ENCODE assay signal across 8 mouse cellular contexts in the genomic region with DNA sequence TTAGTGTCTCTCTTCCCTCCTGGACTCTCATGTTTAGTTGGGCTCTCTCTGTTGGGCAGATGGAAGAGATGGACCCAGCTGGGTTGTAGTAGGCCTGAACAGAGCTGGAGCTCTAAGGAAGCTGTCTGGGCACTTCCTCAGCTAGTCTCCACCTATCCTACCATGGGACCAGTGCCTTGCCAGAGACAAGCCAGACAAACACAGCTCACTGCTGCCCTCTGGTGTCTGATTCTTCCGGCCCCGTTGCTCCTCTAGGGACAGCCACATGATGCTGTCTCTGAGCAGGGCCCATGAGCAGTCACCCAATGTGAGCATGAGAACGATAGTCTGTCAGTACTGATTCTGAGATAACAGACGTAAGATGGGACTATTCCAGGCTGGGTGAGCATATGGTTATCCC. TPM values are rescaled to one million over a fixed set of nuclear protein-coding genes. Genes with fewer than 3 reads are reported as not detected.
A peak's percentile ranks its signal among the peaks of the same experiment; 100 is the strongest.
DNase-seq lines count a peak whose midpoint lies in the region; ATAC-seq and TF ChIP-seq lines count a peak whose summit lies in the region.

No protein-coding gene starts in this region.

- intact Hi-C loops in gastrocnemius, postnatal 14 days (cut with DNase I; ENCODE audit: low total_unique reads), result loop anchor here (2.0 to 5.0 kb wide), 2 partner anchors 45 to 629 kb away; no protein-coding TSS in a partner anchor
- intact Hi-C loops in left cerebral cortex, postnatal 36 days (cut with DNase I), result loop anchor here (2.0 to 5.0 kb wide), 2 partner anchors 60 to 635 kb away; a partner anchor contains a TSS

- H3K27me3 ChIP-seq in midbrain, embryonic 10.5 days (ENCODE audit: low read depth, poor library complexity, severe bottlenecking), result no peaks in the 10 kb centered on the region
- H3K27me3 ChIP-seq in midbrain, embryonic 15.5 days (replicated peaks), result no peaks in the 10 kb centered on the region
- no peaks in the 10 kb centered on the region for H3K27me3 ChIP-seq in intestine, postnatal 0 days (replicated peaks; ENCODE audit: control insufficient read depth, insufficient read depth, low read length)
- H3K27me3 ChIP-seq in midbrain, embryonic 13.5 days, result no peaks in the 10 kb centered on the region

- H3K4me3 ChIP-seq in midbrain, embryonic 10.5 days, result no peak overlapping the region
- no peak overlapping the region for H3K4me3 ChIP-seq in midbrain, embryonic 15.5 days
- no peak overlapping the region for H3K4me3 ChIP-seq in intestine, postnatal 0 days (ENCODE audit: low read depth, low read length)
- H3K4me3 ChIP-seq in midbrain, embryonic 13.5 days (replicated peaks), result no peak overlapping the region

- 16% methylated on average over 4 of the region's 4 CpGs for WGBS in midbrain, embryonic 10.5 days
- 15% methylated on average over 4 of the region's 4 CpGs for WGBS in midbrain, embryonic 15.5 days
- WGBS in intestine, postnatal 0 days, result 14% methylated on average over 4 of the region's 4 CpGs
- 14% methylated on average over 4 of the region's 4 CpGs for WGBS in midbrain, embryonic 13.5 days

- ATAC-seq in midbrain, embryonic 15.5 days (replicated peaks), result no peak
- ATAC-seq in common myeloid progenitor, adult 5-6 weeks (replicated peaks; ENCODE audit: low read depth, poor library complexity, severe bottlenecking), result peak; percentile 91
- ATAC-seq in intestine, postnatal 0 days, result peak; percentile 68
- ATAC-seq in midbrain, embryonic 13.5 days, result peak; percentile 62

- H3K9ac ChIP-seq in midbrain, embryonic 15.5 days, result no peak overlapping the region
- H3K9ac ChIP-seq in intestine, postnatal 0 days (ENCODE audit: low read depth, low read length), result no peak overlapping the region
- no peak overlapping the region for H3K9ac ChIP-seq in midbrain, embryonic 13.5 days (replicated peaks)

- H3K4me2 ChIP-seq in midbrain, embryonic 15.5 days, result no peak overlapping the region
- H3K4me2 ChIP-seq in intestine, postnatal 0 days (replicated peaks; ENCODE audit: low read depth), result no peak overlapping the region
- H3K4me2 ChIP-seq in midbrain, embryonic 13.5 days (replicated peaks), result no peak overlapping the region

- TF ChIP-seq CTCF in intestine, postnatal 0 days (IDR thresholded peaks at IDR 0.05; ENCODE audit: low read depth), result peak; percentile 97

- DNase-seq in midbrain, embryonic 10.5 days (ENCODE audit: low spot score), result peak; percentile 87
- DNase-seq in gastrocnemius, postnatal 14 days, result peak; percentile 89
- peak; percentile 85 to 87 for DNase-seq in left cerebral cortex, postnatal 36 days (ENCODE audit: low spot score in 2 of 2)
- peak; percentile 63 to 80 for DNase-seq in spleen, postnatal 14 days (ENCODE audit: low spot score in 2 of 2)

- no peaks in the 10 kb centered on the region for H3K9me3 ChIP-seq in midbrain, embryonic 10.5 days (replicated peaks)
- H3K9me3 ChIP-seq in midbrain, embryonic 15.5 days, result no peaks in the 10 kb centered on the region
- no peaks in the 10 kb centered on the region for H3K9me3 ChIP-seq in intestine, postnatal 0 days (ENCODE audit: control insufficient read depth)
- no peaks in the 10 kb centered on the region for H3K9me3 ChIP-seq in midbrain, embryonic 13.5 days

- no peak overlapping the region for H3K27ac ChIP-seq in midbrain, embryonic 10.5 days (replicated peaks)
- H3K27ac ChIP-seq in midbrain, embryonic 15.5 days, result no peak overlapping the region
- H3K27ac ChIP-seq in intestine, postnatal 0 days (ENCODE audit: low read depth, low read length), result no peak overlapping the region
- no peak overlapping the region for H3K27ac ChIP-seq in midbrain, embryonic 13.5 days

- H3K36me3 ChIP-seq in midbrain, embryonic 10.5 days, result no peaks in the 10 kb centered on the region
- no peaks in the 10 kb centered on the region for H3K36me3 ChIP-seq in midbrain, embryonic 15.5 days (replicated peaks)
- H3K36me3 ChIP-seq in intestine, postnatal 0 days (ENCODE audit: control insufficient read depth, insufficient read depth), result no peaks in the 10 kb centered on the region
- H3K36me3 ChIP-seq in midbrain, embryonic 13.5 days, result no peaks in the 10 kb centered on the region

- H3K4me1 ChIP-seq in midbrain, embryonic 10.5 days, result 0 out of 2 replicates have a peak, but pooled peaks cover 5% of the 10 kb centered on the region
- H3K4me1 ChIP-seq in midbrain, embryonic 15.5 days, result no peaks in the 10 kb centered on the region
- H3K4me1 ChIP-seq in intestine, postnatal 0 days (replicated peaks; ENCODE audit: control insufficient read depth, insufficient read depth, low read length), result 0 out of 2 replicates have a peak, but pooled peaks cover 8% of the 10 kb centered on the region
- H3K4me1 ChIP-seq in midbrain, embryonic 13.5 days (replicated peaks), result no peaks in the 10 kb centered on the region

RNA-seq across cellular contexts. Expression of a gene that starts 34.8 kb away (rescaled TPM):
- polyA plus RNA-seq in midbrain, embryonic 10.5 days (2016; fragmentation: Nextera tagmentation; extraction: Ambion mirVana), result 0.05 TPM in 1 of 2 replicates, not detected in the other
- 0.11 and 0.12 TPM in 2 replicates for polyA plus RNA-seq in midbrain, embryonic 15.5 days (2015; fragmentation: Nextera tagmentation; extraction: Ambion mirVana)
- not detected in 2 replicates for total RNA-seq in common myeloid progenitor, adult 5-6 weeks (2017)
- total RNA-seq in gastrocnemius, postnatal 14 days (2021), result 1 to 10 TPM; 3.3 to 4.0 TPM
- 0.56 and 0.68 TPM in 2 replicates for polyA plus RNA-seq in intestine, postnatal 0 days (2015; fragmentation: Nextera tagmentation; extraction: Ambion mirVana)
- total RNA-seq in left cerebral cortex, postnatal 36 days (2021), result 1 to 10 TPM in 1 of 2 experiments, under 1 TPM in 1; 0.68 to 2.1 TPM
- not detected in 2 replicates for polyA plus RNA-seq in midbrain, embryonic 13.5 days (2015; fragmentation: Nextera tagmentation; extraction: Ambion mirVana)
